Mouse (Mus musculus) liver, adult 10 weeks (tissue): ENCODE data around the gene Gm2a. TPM values are rescaled to one million over a fixed set of nuclear protein-coding genes. Genes with fewer than 3 reads are reported as not detected.

Source experiments
- polyA plus RNA-seq: library from polyadenylated mRNA; stranded (reverse); fragments of 350-450 nt; fragmentation: Illumina TruSeq; extraction: RNeasy Lipid Tissue Mini Kit (QIAGEN cat#74804); gene quantifications from one replicate; pipeline ENCODE4 v1.2.3, GENCODE M21; 2014; ENCODE audit warnings: low read depth, low replicate concordance

Gm2a gene
- 36.8 TPM for polyA plus RNA-seq

DNA sequence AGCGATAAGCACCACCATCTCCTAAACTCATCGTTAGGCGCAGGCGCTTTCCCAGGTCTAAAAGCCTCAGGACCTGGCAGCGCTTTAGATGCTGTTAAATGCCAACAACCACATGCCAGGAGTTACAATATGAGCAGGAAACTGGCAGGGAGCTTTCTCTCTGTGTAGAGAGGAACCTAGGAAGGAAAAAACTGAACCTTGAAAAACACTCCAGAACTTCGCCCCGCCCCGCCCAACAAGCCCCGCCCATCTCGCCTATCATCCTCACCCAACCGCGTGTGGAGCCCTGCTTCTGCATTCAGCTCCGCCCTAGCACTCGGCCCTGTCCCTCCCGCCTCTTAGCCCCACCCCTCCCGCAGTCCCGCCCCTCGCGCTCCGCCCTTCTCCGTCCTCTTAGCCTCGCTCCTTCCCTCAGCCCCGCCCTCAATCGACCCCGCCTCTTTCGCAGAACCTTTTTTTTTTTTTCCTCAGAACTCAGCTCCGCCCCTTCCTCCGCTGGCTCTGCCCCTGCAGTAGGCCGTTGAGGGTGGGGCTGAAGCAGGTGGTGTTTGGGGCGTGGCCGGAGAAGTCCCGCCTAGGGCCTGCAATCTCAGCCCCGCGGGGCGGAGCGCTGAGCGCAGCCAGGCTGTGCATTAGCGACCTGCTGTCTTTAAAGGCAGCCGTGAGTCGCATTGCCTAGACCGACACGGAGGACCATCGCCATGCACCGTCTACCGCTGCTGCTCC, at the start of gene Gm2a:
Gene Gm2a, plus strand, starts transcription at position 653 of the 726 bp plus-strand sequence.

DNA sequence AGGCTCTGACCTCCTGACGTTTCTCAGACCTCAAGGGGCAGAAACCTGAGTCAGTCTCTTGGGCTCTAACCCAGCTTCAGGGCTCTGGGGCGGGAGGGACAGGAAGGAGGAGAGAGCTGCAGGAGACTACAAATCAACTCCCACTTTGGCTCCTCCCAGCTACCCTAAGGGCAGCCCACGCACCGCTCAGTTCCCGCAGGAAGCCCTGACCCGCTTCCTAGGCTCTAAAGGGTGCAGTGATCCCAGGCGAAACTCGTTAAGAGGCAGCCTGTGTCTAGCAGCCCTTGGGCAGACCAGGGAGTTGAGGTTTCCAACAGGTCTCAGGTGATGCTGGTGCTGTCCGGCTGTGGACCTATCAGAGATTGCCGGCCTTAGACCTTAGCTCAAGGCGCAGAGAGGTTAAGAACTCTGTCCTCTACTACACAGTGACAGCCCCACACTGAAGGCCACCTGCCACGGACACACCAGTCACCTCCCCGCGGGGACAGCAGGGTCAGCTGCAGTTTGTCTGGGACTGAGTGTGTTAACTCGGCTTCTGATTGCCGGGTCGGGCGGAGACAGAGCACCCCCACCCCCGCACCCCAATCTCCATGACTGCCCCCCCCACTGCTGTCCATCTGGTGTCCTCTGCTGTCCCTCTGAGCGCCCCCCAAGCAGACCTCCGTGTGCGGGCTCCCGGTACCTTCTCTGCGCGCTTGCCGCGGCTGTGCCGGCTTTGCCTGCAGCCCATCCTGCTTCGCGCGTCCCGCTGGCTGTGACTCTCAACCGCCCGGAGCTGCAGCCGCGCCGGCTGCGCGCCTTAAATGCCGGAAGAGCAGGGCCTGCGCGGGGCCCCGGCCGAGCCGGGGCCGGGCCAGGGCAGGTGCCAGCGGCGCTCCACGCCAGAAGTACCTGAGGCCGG, 20.3 kb upstream of the Gm2a start, which contains the start of gene Ccdc69:
Gene Ccdc69, minus strand, starts transcription at position 801 of the 901 bp plus-strand sequence.

DNA sequence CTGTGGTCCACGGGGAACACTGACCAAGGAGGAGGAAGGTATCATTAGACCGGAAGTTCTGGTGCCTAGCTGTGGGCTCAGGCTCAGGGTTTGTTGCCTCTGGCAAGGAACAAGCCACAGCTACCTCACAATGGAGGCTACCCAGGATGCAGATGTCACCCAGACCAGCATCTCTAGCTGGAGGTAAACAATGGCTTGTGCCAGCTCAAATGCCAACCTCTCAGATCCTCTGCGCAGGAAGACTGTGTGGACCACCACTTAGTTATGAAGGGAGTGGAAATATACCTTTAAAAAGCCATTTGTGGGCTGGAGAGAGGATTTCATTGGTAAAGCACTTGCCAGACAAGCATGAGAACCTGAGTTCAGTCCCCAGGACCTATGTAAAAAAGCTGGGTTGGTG, 53.7 kb downstream of the Gm2a start, which contains the start of gene Slc36a3:
Gene Slc36a3, minus strand, starts transcription at position 101 of the 400 bp plus-strand sequence.

Other genes with a start within 250 kb of the Gm2a start
- gene Lyrm7, start 237.2 kb upstream of the Gm2a start, polyA plus RNA-seq: 7.6 TPM
- gene Hint1, start 231.7 kb upstream of the Gm2a start, polyA plus RNA-seq: 215 TPM
- gene Gpx3, start 195.7 kb upstream of the Gm2a start, polyA plus RNA-seq: 2.6 TPM
- 0.85 TPM for gene Tnip1, start 135.2 kb upstream of the Gm2a start, polyA plus RNA-seq
- gene Anxa6, start 64.7 kb upstream of the Gm2a start, polyA plus RNA-seq: 22.9 TPM
- gene Ccdc69, start 20.0 kb upstream of the Gm2a start, polyA plus RNA-seq: 0.37 TPM
- not detected for gene Slc36a3, start 53.6 kb downstream of the Gm2a start, polyA plus RNA-seq
- gene Slc36a2, start 87.0 kb downstream of the Gm2a start, polyA plus RNA-seq: not detected
- 5.5 TPM for gene Slc36a1, start 106.2 kb downstream of the Gm2a start, polyA plus RNA-seq
- gene Fat2, start 238.4 kb downstream of the Gm2a start, polyA plus RNA-seq: not detected